18 mouse cellular contexts compared by ENCODE assay signal in genomic region chr4:16455551-16455950, GRCm38 (mm10).
A peak's percentile ranks its signal among the peaks of the same experiment; 100 is the strongest.
DNase-seq lines count a peak whose midpoint lies in the region; ATAC-seq and TF ChIP-seq lines count a peak whose summit lies in the region.
"Had no signal": no experiment of that assay in that cellular context is flagged by ENCODE, and none has a peak within 500 bp of the region (broad histone marks: within the 10 kb centered on the region; RNA-seq: fewer than 3 reads in every experiment).

No protein-coding gene starts in this region.

- no peaks in the 10 kb centered on the region; the same call in 1 of the 2 replicates for H3K36me3 ChIP-seq in ES-E14 (ENCODE audit: control insufficient read depth, insufficient read depth, low read length, poor library complexity, severe bottlenecking)
- H3K36me3 ChIP-seq in midbrain, embryonic 13.5 days: no peaks in the 10 kb centered on the region
- H3K36me3 ChIP-seq: embryonic facial prominence, embryonic 10.5 days; embryonic facial prominence, embryonic 12.5 days; forebrain, embryonic 15.5 days had no signal

- DNase-seq in ES-CJ7 (ENCODE audit: low read depth, low spot score) (peak; percentile 24), ES-E14 (ENCODE audit: low read depth, low spot score) (no peak), ZHBTc4 (ENCODE audit: low read depth, low spot score) (peak; percentile 59)
- no peak for DNase-seq in cerebellum, adult 11-12 months
- DNase-seq: adrenal gland, adult 2 months; adrenal gland, postnatal 10 days; adrenal gland, postnatal 25 days; cerebellum, adult 11 months; cerebellum, adult 2 months; cerebellum, adult 9-10 months; cerebellum, postnatal 10 days; cerebellum, postnatal 25 days; forebrain, postnatal 0 days had no signal

- no peaks in the 10 kb centered on the region for H3K4me1 ChIP-seq in ES-E14 (ENCODE audit: control insufficient read depth in 2 of 2, insufficient read depth in 2 of 2, low read length in 2 of 2, poor library complexity in 1 of 2)
- H3K4me1 ChIP-seq in midbrain, embryonic 13.5 days (replicated peaks): no peaks in the 10 kb centered on the region
- H3K4me1 ChIP-seq: embryonic facial prominence, embryonic 10.5 days; embryonic facial prominence, embryonic 12.5 days; forebrain, embryonic 13.5 days; forebrain, embryonic 15.5 days had no signal

- no peak for ATAC-seq in midbrain, embryonic 13.5 days
- ATAC-seq: forebrain, embryonic 13.5 days; forebrain, embryonic 15.5 days; forebrain, postnatal 0 days had no signal

- in situ Hi-C loops in ES-E14 (cut with MboI; ENCODE audit: low sequenced_read_pairs in 2 of 2, unreplicated experiment in 2 of 2): no loop called here

- H3K4me3 ChIP-seq in ES-E14 (ENCODE audit: insufficient read depth in 1 of 2, low read depth in 1 of 2, low read length in 2 of 2, poor library complexity in 1 of 2, severe bottlenecking in 1 of 2): no peak overlapping the region
- no peak overlapping the region for H3K4me3 ChIP-seq in midbrain, embryonic 13.5 days (replicated peaks)
- H3K4me3 ChIP-seq: embryonic facial prominence, embryonic 10.5 days; embryonic facial prominence, embryonic 12.5 days; forebrain, embryonic 13.5 days; forebrain, embryonic 15.5 days had no signal

- no peaks in the 10 kb centered on the region for H3K27me3 ChIP-seq in midbrain, embryonic 13.5 days
- H3K27me3 ChIP-seq: embryonic facial prominence, embryonic 12.5 days; forebrain, embryonic 13.5 days; forebrain, embryonic 15.5 days had no signal

- no peak overlapping the region for H3K4me2 ChIP-seq in midbrain, embryonic 13.5 days (replicated peaks)
- H3K4me2 ChIP-seq: embryonic facial prominence, embryonic 12.5 days; forebrain, embryonic 13.5 days; forebrain, embryonic 15.5 days had no signal

- no peak overlapping the region for H3K9ac ChIP-seq in ES-E14 (ENCODE audit: insufficient read depth, low read depth, low read length, poor library complexity, severe bottlenecking)
- H3K9ac ChIP-seq in midbrain, embryonic 13.5 days (replicated peaks): no peak overlapping the region
- H3K9ac ChIP-seq: embryonic facial prominence, embryonic 12.5 days; forebrain, embryonic 13.5 days; forebrain, embryonic 15.5 days; forebrain, postnatal 0 days had no signal

- H3K27ac ChIP-seq in ES-E14 (ENCODE audit: insufficient read depth, low read depth, low read length, poor library complexity, severe bottlenecking): no peak overlapping the region
- H3K27ac ChIP-seq in midbrain, embryonic 13.5 days: no peak overlapping the region
- H3K27ac ChIP-seq: embryonic facial prominence, embryonic 10.5 days; embryonic facial prominence, embryonic 12.5 days; forebrain, embryonic 13.5 days; forebrain, embryonic 15.5 days had no signal

- H3K9me3 ChIP-seq in ES-E14 (ENCODE audit: control insufficient read depth, insufficient read depth, low read depth, low read length): no peaks in the 10 kb centered on the region
- H3K9me3 ChIP-seq in midbrain, embryonic 13.5 days: no peaks in the 10 kb centered on the region
- H3K9me3 ChIP-seq: embryonic facial prominence, embryonic 10.5 days; embryonic facial prominence, embryonic 12.5 days; forebrain, embryonic 13.5 days; forebrain, embryonic 15.5 days had no signal

TF ChIP-seq in ES-E14, 5 proteins besides CTCF, POLR2A, EP300 and RAD21:
- TF ChIP-seq ZC3H11A (IDR thresholded peaks at IDR 0.05; ENCODE audit: borderline replicate concordance, low read depth, low read length) (no peak), MAFK (IDR thresholded peaks at IDR 0.05; ENCODE audit: insufficient read depth, low read depth, low read length) (peak; percentile 23; the same call in 1 of the 2 replicates)

Comparison
In these comparisons a context has a peak if more than half of its experiments do, and no peak if none do; other contexts are left out.
1. DNase-seq: peak in ES-CJ7 (single experiment) and ZHBTc4 (single experiment); none in ES-E14 (single experiment) and cerebellum, adult 11-12 months (single experiment).